Mouse (Mus musculus): Measurements from ENCODE around the gene Mtmr10.

The Mtmr10 gene

DNA sequence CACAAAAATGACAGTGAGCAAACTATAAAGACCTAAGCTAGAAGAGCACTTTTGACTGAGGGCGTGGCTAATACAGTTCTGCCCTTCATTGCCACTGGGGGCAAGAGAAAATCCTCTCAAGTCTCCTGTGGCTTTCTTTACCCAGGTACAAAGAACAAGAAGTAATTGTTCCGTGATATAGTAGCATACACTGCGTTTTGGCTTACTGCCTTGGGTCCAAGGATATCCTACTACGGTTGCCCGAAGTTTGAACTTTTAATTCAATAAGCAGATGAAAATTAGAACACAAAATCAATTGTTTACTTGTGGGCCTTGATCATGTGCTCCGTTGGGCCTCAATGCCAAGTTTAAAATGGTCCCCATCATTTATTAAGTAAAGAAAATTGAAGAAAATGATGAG lies 3.0 kb downstream of the Mtmr10 start:
- no peak for DNase-seq (ENCODE audit: extremely low read depth, insufficient read length, low spot score)

DNA sequence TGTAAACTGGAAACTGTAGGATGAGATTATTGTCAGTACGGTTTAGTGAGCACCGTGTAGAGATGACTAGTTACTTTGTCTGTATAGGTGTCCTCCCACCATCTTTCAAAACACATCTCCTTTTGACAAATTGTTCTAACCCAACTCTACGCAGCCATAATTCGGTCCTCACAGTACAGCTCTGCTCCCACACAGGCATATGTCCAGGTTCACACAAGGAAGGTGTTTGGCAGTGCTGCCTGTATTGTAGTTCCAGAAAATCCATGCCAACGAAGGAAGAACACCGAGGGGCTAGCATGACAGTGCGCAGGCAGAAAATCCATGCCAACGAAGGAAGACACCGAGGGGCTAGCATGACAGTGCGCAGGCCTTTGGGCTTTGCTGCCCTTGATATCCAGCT lies 4.3 kb downstream of the Mtmr10 start:
- DNase-seq (ENCODE audit: extremely low read depth, insufficient read length, low spot score) = no peak

DNA sequence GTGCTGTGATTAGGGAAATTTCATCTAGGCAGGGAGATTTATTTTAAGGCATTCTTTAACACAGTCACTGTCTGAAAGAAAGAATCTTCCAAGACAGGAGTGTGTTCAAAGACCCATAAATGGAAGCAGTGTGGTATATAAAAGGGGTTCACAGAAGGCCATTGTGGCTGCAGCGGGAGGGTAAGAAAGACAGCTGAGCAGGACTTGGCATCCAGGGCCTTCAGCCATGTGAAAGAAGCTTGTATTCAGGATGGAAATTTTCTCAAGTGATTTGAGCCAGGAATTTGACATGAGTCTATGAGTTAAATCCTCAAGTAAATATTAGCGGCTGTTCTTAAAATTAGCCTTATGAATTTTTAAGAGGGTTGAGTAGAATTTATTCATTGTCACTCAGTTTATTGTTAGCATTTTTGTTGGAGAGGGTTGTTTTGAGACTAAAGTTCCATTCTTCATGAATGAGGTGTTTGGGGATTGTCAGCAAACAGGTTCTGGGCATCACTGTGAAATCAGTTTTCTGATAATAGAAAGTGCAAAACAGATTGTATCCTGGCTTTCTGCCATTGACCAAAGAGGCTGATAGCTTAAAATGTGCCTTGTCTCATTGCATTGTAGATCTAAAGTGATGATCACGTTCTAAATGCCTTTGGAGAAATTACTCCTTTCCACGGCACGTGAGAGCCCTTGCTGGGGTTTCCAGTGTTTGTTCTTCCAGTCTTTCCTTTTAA lies 9.0 kb downstream of the Mtmr10 start:
- DNase-seq (ENCODE audit: extremely low read depth, insufficient read length, low spot score) = no peak

DNA sequence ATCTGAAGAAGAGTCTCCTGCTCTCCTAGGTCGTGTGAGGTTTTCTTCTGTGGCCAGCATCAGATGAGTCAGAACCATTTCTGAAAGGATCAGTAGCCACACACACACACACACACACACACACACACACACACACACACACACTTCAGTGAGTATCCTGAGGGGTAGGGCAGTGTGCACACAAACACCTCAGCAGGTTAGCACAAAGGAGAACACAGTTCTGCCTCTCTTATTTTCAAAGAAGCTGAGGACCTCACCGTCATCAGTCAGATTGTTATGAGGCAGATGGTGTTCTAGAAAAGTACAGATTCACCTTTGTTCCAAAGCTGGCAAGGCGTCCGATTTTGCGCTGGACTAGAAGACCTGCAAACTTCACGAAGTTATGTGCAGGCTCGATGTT lies 22.8 kb downstream of the Mtmr10 start:
- no peak for DNase-seq (ENCODE audit: extremely low read depth, insufficient read length, low spot score)

DNA sequence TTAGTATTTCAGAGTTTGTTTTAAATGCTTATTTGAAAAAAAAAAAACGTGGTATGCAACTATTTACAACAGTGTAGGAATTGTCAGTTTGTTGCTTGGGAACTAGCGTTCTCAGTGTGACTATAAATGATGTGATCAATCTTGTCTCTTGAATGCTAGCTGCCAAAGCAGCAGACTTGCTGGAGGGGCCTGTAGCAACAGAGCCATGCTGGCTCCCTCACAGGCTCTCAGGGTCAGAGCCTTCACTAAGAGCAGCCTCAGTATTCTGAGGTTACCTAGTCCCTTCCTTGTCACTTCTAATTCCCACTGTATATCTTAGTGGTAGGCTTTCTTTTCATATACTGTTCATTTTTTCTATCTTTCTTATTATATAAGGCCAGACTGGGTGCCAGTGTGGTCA lies 23.3 kb downstream of the Mtmr10 start:
- no peak for DNase-seq (ENCODE audit: extremely low read depth, insufficient read length, low spot score)

DNA sequence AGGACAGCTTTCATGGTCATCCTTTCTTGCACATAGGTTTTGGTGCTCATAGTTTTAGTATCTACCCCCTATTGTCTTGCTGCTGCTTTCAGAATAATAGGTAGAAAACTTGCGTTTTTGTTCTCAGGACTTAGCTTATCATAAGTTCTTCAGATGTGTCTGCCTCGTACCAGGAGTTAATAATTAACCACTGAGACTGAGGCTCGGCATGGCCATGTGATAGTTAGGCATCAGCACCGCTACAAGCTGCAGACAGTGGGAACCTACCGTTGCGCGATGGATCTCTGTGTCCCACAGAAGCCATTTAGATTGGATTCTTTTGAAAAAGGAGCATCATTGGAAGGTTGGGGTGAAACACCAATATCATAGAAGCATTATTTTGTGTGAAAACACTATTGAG lies 25.4 kb downstream of the Mtmr10 start:
- no peak for DNase-seq (ENCODE audit: extremely low read depth, insufficient read length, low spot score)

DNA sequence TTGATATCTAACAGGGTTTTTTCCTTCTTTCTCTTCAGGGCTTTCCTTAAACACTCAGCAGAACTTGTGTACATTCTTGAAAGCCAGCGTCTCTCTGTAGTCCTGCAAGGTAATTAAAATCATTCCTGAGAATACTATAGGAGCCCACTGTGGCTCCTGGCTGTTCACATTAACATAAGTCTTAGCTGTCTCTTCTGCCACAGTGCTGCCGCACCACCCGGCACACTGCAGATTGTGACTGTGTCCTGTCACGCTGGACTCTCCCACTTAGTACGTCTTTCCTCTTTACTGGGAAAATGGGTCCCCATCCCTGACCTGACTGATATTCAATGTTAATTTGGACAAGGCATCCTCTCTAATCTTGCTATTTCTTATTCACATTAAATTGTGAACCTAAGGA lies 33.7 kb downstream of the Mtmr10 start:
- DNase-seq (ENCODE audit: extremely low read depth, insufficient read length, low spot score) = no peak

DNA sequence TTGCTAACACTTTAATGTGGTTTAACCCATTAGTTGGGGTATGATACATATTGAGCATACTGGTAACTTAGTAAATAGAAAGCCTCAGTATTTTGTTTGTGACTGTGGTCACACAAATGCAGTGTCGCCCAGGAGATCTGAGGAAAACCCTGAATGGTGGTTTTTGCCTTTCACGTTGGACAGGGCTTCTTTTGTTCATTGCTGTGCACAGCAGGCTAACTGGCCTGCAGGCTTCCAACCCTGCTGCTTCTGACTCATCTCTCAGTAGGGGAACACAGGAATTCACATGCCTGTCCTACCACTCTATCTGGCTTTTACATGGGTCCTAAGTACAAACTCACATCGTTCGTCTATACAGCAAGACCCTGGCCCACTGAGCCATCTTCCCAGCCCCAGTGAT lies 34.2 kb downstream of the Mtmr10 start:
- peak; percentile 13 for DNase-seq (ENCODE audit: extremely low read depth, insufficient read length, low spot score)

DNA sequence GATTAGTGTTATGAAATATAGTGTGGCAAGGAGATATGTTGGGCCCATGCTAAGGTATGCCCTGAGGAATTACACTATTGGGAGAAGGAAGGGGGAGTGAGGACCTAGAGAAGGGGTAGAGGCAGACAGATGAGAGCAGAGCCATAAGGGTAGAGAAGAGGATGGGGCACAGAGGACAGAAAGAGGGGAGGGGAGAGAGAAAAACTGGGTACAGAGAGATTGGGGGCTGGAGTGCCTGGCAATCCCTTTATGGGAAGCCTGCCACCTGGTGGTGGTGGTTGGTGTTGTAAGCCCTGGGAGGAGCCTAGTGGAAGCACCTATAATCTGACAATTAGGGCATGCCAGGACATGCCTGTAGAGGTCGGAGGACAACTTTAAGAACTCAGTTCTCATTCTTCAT lies 39.4 kb downstream of the Mtmr10 start:
- no peak for DNase-seq (ENCODE audit: extremely low read depth, insufficient read length, low spot score)

DNA sequence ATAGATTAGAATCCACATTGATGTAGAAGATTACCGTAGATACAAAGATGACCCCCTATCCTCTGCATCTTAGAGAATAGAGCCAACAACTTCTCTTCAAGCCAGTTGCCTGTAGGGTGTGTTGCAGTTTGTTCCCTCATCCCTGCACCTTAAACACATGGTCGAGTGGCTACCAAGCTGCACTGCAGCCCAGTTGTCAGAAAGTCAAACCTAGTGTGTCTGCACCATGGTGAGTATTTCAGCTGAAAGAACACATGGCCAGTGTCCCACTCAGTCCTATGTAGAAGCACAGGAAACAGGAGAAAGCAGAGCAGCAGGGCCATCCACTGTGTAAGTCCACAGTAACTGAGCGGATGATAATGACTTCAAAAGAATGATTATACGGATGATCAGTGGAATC lies 40.0 kb downstream of the Mtmr10 start:
- DNase-seq (ENCODE audit: extremely low read depth, insufficient read length, low spot score) = no peak

DNA sequence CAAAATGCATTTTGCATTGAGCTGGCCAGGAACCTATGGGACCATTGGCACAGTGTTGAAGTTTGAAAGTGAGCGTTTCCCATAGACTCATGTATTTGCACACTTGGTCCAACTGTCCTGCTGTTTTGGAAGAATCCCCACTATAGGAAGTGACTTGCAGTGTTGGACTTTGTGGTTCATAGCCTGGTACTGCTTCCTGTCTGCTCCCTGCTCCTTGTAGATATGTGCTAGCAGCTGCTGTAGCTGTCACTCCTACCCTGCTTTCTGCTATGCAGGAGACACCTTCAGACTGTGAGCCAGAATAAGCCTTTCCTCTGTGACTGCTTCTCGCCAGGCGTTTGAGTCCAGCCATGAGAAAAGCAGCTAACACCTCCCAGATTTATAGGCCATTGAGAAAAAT lies 43.9 kb downstream of the Mtmr10 start:
- no peak for DNase-seq (ENCODE audit: extremely low read depth, insufficient read length, low spot score)

DNA sequence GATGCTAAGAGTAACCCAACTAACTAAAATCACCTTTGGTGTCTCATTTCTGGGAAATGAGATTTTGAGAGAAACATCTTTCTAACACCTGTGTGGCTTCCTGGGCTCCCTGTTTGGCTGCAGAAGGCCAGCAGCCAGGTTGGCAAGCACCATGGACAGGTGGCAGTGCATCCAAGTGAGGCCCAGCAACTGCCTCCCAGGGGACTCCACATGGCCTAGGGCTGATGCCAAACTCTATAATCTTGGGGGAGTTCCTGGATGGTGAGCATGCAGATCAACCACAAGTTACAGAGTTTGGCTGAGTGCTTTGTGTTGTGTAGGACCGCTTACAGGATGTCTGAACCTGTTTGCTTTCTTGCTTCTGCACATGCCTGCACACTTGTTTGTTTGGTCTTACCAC lies 45.2 kb downstream of the Mtmr10 start:
- DNase-seq (ENCODE audit: extremely low read depth, insufficient read length, low spot score) = no peak

DNA sequence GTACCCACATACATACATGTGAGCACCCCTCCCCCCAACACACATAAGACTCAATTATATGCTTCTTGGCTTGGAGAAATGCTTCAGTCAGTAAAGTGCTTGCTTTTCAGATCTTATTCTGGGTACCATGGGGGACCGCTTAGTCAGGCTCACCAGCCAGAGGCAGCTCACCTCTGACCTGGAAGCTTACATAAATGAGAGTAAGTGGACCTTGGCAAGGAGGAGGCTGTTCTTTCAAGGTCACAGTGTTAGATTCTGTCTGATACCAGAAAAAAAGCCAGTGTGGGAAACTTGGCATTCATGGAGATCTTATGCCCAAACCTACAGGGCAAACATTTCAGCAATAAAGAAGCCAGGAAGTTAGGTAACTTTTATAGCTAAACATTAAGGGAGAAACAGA lies 60.4 kb downstream of the Mtmr10 start:
- no peak for DNase-seq (ENCODE audit: extremely low read depth, insufficient read length, low spot score)

DNA sequence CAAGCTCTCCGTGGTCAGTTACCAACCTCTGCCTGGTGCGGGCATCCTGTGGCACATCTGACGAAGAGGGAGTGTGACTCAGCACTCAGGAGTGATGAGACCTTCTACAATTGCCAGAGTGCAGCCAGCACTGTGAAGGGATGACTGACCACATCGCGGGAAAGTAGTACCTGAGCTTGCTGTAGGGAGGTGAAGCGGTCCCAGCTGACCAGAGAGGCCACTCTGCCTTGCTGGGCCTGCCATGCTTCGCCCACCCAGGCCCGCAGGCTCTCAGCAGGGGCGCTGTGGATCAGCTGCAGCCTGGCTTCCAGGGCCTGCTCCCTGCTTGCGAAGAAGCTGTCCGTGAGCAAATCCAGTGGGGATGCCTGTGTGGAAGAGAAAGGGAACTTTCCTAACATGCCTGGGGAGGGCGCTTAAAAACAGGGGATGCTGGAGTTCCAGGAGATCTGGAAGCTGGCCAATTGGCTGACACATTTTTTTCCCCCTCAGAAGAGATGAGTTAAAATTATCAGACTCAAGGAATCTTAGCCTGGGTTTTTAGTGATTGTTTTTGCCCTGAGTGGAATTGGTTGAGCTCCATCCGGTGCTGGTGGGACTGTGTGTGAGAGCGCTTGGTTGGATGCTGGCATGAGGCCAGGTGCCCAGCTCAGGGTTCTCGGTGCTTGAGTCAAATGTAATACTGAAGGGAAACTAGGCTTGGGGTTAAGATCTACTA lies 61.9 kb downstream of the Mtmr10 start:
- DNase-seq (ENCODE audit: extremely low read depth, insufficient read length, low spot score) = peak; percentile 61

DNA sequence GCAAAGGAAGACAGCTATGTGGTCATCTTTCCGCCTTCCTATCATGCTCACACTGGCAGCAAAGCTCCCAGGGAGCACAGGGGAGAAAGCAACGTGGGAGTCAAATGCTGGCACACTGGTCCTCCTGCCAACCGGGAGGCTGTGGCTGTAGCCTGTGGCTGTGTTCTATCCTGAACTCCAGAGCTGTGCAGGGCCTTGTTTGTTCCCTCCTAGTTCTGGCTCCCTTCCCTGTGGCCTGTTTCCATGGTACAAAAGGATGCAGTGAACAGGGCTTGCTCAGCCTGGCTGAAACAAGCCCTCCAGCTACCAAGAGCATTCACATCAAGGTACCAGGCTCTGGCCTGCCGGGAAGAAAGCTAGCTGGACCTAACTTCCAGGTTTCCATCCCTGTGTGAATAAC lies 63.6 kb downstream of the Mtmr10 start:
- DNase-seq (ENCODE audit: extremely low read depth, insufficient read length, low spot score) = no peak

DNA sequence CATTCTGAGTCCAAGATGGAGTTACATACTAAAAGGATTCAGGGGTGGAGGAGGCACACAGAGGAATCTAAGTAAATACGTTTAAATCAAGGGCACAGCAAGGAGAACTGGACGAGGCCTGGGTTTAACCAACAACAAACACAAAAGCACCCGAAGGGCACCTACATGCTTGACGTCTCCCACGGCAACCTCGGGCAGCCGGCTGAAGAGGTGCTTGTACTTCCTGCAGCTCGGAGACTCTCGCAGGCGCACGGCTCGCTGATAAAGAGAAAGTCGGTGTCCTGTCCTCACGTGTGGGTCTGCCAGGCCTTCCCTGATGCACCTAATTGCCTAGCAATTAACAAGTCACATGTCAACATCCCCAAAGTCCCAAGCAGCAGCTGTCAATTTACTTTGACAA lies 66.8 kb downstream of the Mtmr10 start:
- DNase-seq (ENCODE audit: extremely low read depth, insufficient read length, low spot score) = no peak

DNA sequence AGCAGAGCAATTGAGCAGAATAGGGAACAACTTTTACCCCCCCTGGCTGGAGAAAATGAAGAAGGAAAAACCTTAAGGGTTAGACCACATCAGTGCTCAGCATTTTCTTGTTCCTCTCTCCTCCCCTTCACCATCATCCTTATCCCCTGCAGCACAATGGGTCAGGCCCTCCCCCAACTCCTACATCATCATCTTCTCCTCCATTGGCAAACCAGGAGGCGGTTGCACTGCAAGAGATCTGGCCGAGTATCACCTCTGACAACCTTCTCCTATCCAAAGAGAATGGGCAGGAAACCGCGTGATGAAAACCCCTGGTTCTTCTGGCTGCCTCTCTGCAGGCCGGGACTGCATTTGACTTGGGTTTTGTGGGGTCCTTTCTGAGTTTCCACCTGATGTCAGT lies 69.2 kb downstream of the Mtmr10 start:
- DNase-seq (ENCODE audit: extremely low read depth, insufficient read length, low spot score) = no peak

DNA sequence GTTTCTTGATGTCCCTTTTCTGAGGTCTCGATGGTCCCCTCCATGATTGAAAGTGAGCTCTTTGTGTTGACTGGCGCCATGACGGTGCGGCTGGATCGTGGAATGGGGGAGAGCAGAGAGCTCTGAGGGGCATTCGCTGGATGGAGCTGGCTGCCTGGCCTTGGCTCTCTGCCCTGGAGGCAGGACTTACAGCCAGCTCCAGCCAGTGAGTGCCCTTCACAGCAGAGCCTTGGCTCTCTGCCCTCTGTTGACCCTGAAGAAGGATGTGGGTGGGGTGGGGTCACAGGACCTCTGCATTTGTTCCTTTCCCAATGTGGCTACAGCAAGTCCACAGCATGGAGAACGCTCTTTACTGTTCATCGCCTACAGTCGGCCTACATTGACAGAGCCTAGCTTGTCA lies 70.0 kb downstream of the Mtmr10 start:
- DNase-seq (ENCODE audit: extremely low read depth, insufficient read length, low spot score) = no peak

DNA sequence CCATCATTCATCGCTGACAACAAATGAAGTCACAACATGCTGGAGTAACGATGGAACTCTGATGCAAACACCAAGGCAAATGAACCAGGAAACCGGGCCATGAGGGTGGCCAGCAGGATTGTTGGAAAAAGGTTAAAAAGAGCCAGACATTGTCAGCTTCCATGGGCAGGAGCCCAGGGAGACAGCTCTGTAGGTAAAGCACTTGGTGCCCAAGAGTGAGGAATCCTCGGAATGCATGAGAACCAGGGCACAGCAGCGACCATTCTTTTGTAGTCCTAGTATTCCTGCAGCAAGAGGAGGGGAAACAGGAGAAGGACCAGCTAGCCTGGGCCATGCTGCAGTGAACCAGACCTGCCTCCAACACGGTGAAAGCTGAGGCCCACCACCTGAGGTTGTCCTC lies 71.2 kb downstream of the Mtmr10 start:
- DNase-seq (ENCODE audit: extremely low read depth, insufficient read length, low spot score) = no peak

DNA sequence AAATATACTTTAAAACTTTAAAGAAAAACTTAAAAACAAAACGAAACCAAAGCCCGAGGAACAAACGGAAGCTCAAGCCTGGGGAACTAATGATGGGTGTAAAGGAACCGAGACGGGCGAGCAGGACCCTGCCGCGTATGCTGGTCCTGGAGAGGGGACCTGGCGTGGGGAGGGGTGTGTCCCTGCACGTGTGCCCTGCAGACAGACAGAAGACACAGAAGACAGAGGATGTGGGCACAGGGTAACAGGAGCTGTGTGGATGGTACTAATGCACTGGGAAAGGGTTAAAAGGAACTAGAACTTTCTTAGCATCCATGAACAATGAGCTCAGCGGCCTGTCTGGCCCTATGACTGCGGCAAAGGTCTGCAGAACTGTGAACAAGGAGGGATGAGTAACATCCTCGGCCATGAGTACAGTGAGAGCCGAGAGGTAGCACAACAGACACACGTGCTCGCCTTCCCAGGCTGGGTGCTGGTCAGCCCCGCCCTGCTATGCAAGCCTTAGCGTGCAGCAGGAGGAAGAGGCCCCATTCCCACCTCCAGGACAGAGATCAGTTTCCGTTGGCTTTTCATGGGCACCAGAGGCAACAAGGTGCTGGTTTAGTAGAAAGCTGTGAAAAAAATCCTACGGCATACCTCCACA lies 72.6 kb downstream of the Mtmr10 start:
- peak; percentile 56 for DNase-seq (ENCODE audit: extremely low read depth, insufficient read length, low spot score)

DNA sequence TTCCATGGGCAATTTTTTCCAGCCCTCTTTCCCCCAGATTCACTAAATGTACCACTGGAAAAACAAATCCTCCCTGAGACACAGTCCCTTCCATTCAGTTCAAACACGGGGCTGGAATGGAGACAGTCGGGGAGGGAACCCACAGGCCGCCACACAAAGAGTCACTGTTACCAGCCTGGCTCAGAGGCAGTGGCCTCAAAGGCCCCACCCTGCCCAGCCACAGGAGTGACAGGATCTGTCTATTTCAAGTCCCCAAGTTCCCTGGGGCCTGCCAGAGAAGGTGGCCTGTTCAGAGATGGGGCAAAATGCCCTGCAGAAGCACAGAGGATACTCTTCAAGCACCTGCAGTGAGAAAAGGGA lies 73.1 kb downstream of the Mtmr10 start:
- DNase-seq (ENCODE audit: extremely low read depth, insufficient read length, low spot score) = no peak

DNA sequence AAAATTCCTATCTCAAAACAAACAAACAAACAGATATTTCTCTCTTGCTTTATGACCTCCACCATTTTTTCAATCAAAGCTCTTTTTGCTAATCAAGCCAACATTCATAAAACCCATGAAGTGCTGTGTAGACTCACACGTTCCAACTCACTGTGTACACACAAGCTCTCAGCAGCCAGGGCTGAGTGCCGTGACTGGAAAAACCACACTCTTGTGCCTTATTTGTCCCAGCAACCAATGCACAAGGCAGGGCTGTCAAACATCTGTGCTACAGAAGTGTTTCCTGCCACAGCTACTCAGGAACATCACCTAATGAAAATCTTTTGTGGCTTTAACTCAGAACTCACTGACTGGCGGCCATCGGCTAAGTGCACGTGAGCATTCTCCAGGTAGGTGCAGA lies 78.4 kb downstream of the Mtmr10 start:
- no peak for DNase-seq (ENCODE audit: extremely low read depth, insufficient read length, low spot score)

Measured in 3134 (cell line).